Mouse (Mus musculus): Measurements from ENCODE around the gene Ipo5. TPM values are rescaled to one million over a fixed set of nuclear protein-coding genes. Genes with fewer than 3 reads are reported as not detected.

The Ipo5 gene
- total RNA-seq, 1 experiment: 143 TPM

GRCm38 (mm10) chr14:120868494-120868893 lies 42.5 kb upstream of the Ipo5 start:
- Histone ChIP-seq H3K9me3 (ENCODE audit: control insufficient read depth, insufficient read depth, low read depth, low read length) (no peaks in the 10 kb centered on the region), H3K4me1 (ENCODE audit: control insufficient read depth in 2 of 2, insufficient read depth in 2 of 2, low read length in 2 of 2, poor library complexity in 1 of 2) (peaks cover 0 to 8% of the 10 kb centered on the region in 2 experiments; a peak in 1 of 4 replicates), H3K36me3 (ENCODE audit: control insufficient read depth, insufficient read depth, low read length, poor library complexity, severe bottlenecking) (no peaks in the 10 kb centered on the region), H3K9ac (ENCODE audit: insufficient read depth, low read depth, low read length, poor library complexity, severe bottlenecking) (no peak overlapping the region), H3K27ac (ENCODE audit: insufficient read depth, low read depth, low read length, poor library complexity, severe bottlenecking) (no peak overlapping the region), H3K4me3 (ENCODE audit: insufficient read depth in 1 of 2, low read depth in 1 of 2, low read length in 2 of 2, poor library complexity in 1 of 2, severe bottlenecking in 1 of 2) (no peak overlapping the region)
- TF ChIP-seq CHD2 (IDR thresholded peaks at IDR 0.05; ENCODE audit: low read depth, low read length): no peak
- TF ChIP-seq MAFK (IDR thresholded peaks at IDR 0.05; ENCODE audit: insufficient read depth, low read depth, low read length): no peak
- TF ChIP-seq HCFC1 (IDR thresholded peaks at IDR 0.05; ENCODE audit: borderline replicate concordance, insufficient read depth, low read length): no peak
- no peak for TF ChIP-seq ZNF384 (IDR thresholded peaks at IDR 0.05; ENCODE audit: low read depth, low read length)
- in situ Hi-C loops (cut with MboI; ENCODE audit: low sequenced_read_pairs in 2 of 2, unreplicated experiment in 2 of 2): no loop called here
- DNase-seq (ENCODE audit: low read depth, low spot score): no peak

GRCm38 (mm10) chr14:120870736-120871135 lies 40.3 kb upstream of the Ipo5 start:
- Histone ChIP-seq H3K36me3 (ENCODE audit: control insufficient read depth, insufficient read depth, low read length, poor library complexity, severe bottlenecking) (no peaks in the 10 kb centered on the region), H3K4me1 (ENCODE audit: control insufficient read depth in 2 of 2, insufficient read depth in 2 of 2, low read length in 2 of 2, poor library complexity in 1 of 2) (peaks cover 3 to 9% of the 10 kb centered on the region in 2 experiments; a peak in 2 of 4 replicates), H3K27ac (ENCODE audit: insufficient read depth, low read depth, low read length, poor library complexity, severe bottlenecking) (no peak overlapping the region), H3K9ac (ENCODE audit: insufficient read depth, low read depth, low read length, poor library complexity, severe bottlenecking) (no peak overlapping the region), H3K9me3 (ENCODE audit: control insufficient read depth, insufficient read depth, low read depth, low read length) (no peaks in the 10 kb centered on the region), H3K4me3 (ENCODE audit: insufficient read depth in 1 of 2, low read depth in 1 of 2, low read length in 2 of 2, poor library complexity in 1 of 2, severe bottlenecking in 1 of 2) (no peak overlapping the region)
- DNase-seq (ENCODE audit: low read depth, low spot score): no peak
- no peak for TF ChIP-seq CHD2 (IDR thresholded peaks at IDR 0.05; ENCODE audit: low read depth, low read length)
- no peak for TF ChIP-seq MAFK (IDR thresholded peaks at IDR 0.05; ENCODE audit: insufficient read depth, low read depth, low read length)
- TF ChIP-seq ZNF384 (IDR thresholded peaks at IDR 0.05; ENCODE audit: low read depth, low read length): no peak
- TF ChIP-seq ZC3H11A (IDR thresholded peaks at IDR 0.05; ENCODE audit: borderline replicate concordance, low read depth, low read length): no peak
- no peak for TF ChIP-seq HCFC1 (IDR thresholded peaks at IDR 0.05; ENCODE audit: borderline replicate concordance, insufficient read depth, low read length)
- in situ Hi-C loops (cut with MboI; ENCODE audit: low sequenced_read_pairs in 2 of 2, unreplicated experiment in 2 of 2): no loop called here

- TF ChIP-seq CHD2 (IDR thresholded peaks at IDR 0.05; ENCODE audit: low read depth, low read length) (no peak), MAFK (IDR thresholded peaks at IDR 0.05; ENCODE audit: insufficient read depth, low read depth, low read length) (no peak), ZC3H11A (IDR thresholded peaks at IDR 0.05; ENCODE audit: borderline replicate concordance, low read depth, low read length) (no peak), ZNF384 (IDR thresholded peaks at IDR 0.05; ENCODE audit: low read depth, low read length) (no peak), HCFC1 (IDR thresholded peaks at IDR 0.05; ENCODE audit: borderline replicate concordance, insufficient read depth, low read length) (no peak)
- in situ Hi-C loops (cut with MboI; ENCODE audit: low sequenced_read_pairs in 2 of 2, unreplicated experiment in 2 of 2): no loop called here
- no peaks in the 10 kb centered on the region for H3K9me3 ChIP-seq (ENCODE audit: control insufficient read depth, insufficient read depth, low read depth, low read length)
- H3K9ac ChIP-seq (ENCODE audit: insufficient read depth, low read depth, low read length, poor library complexity, severe bottlenecking): no peak overlapping the region
- peaks cover 6 to 12% of the 10 kb centered on the region in 2 experiments; a peak in 2 of 4 replicates for H3K4me1 ChIP-seq (ENCODE audit: control insufficient read depth in 2 of 2, insufficient read depth in 2 of 2, low read length in 2 of 2, poor library complexity in 1 of 2)
- DNase-seq (ENCODE audit: low read depth, low spot score): no peak
- no peak overlapping the region for H3K4me3 ChIP-seq (ENCODE audit: insufficient read depth in 1 of 2, low read depth in 1 of 2, low read length in 2 of 2, poor library complexity in 1 of 2, severe bottlenecking in 1 of 2)
- H3K36me3 ChIP-seq (ENCODE audit: control insufficient read depth, insufficient read depth, low read length, poor library complexity, severe bottlenecking): no peaks in the 10 kb centered on the region
- H3K27ac ChIP-seq (ENCODE audit: insufficient read depth, low read depth, low read length, poor library complexity, severe bottlenecking): no peak overlapping the region
These were observed 36.6 kb upstream of the Ipo5 start for GRCm38 (mm10) chr14:120874397-120874796.

GRCm38 (mm10) chr14:120875144-120875543 lies 35.9 kb upstream of the Ipo5 start:
- no peak for DNase-seq (ENCODE audit: low read depth, low spot score)
- no peak for TF ChIP-seq ZNF384 (IDR thresholded peaks at IDR 0.05; ENCODE audit: low read depth, low read length)
- no peak for TF ChIP-seq CHD2 (IDR thresholded peaks at IDR 0.05; ENCODE audit: low read depth, low read length)
- TF ChIP-seq HCFC1 (IDR thresholded peaks at IDR 0.05; ENCODE audit: borderline replicate concordance, insufficient read depth, low read length): no peak
- TF ChIP-seq ZC3H11A (IDR thresholded peaks at IDR 0.05; ENCODE audit: borderline replicate concordance, low read depth, low read length): no peak
- no peak for TF ChIP-seq MAFK (IDR thresholded peaks at IDR 0.05; ENCODE audit: insufficient read depth, low read depth, low read length)
- no peak overlapping the region for H3K27ac ChIP-seq (ENCODE audit: insufficient read depth, low read depth, low read length, poor library complexity, severe bottlenecking)

More at GRCm38 (mm10) chr14:120875144-120875543, 35.9 kb upstream of the Ipo5 start:
- Histone ChIP-seq H3K9ac (ENCODE audit: insufficient read depth, low read depth, low read length, poor library complexity, severe bottlenecking) (no peak overlapping the region), H3K4me1 (ENCODE audit: control insufficient read depth in 2 of 2, insufficient read depth in 2 of 2, low read length in 2 of 2, poor library complexity in 1 of 2) (peaks cover 6 to 13% of the 10 kb centered on the region in 2 experiments; a peak in 2 of 4 replicates), H3K9me3 (ENCODE audit: control insufficient read depth, insufficient read depth, low read depth, low read length) (no peaks in the 10 kb centered on the region), H3K36me3 (ENCODE audit: control insufficient read depth, insufficient read depth, low read length, poor library complexity, severe bottlenecking) (no peaks in the 10 kb centered on the region), H3K4me3 (ENCODE audit: insufficient read depth in 1 of 2, low read depth in 1 of 2, low read length in 2 of 2, poor library complexity in 1 of 2, severe bottlenecking in 1 of 2) (no peak overlapping the region)
- in situ Hi-C loops (cut with MboI; ENCODE audit: low sequenced_read_pairs in 2 of 2, unreplicated experiment in 2 of 2): no loop called here
